Comparison of ENCODE assay signal across 8 mouse cellular contexts in genomic region chr2:30657674-30658479, GRCm38 (mm10).
DNase-seq lines count a peak whose midpoint lies in the region; ATAC-seq and TF ChIP-seq lines count a peak whose summit lies in the region.

No protein-coding gene starts in this region.

- no peaks in the 10 kb centered on the region for H3K36me3 ChIP-seq in embryonic facial prominence, embryonic 10.5 days (replicated peaks)
- H3K36me3 ChIP-seq in heart, postnatal 0 days (replicated peaks; ENCODE audit: control insufficient read depth, insufficient read depth, low read length), result no peaks in the 10 kb centered on the region
- no peaks in the 10 kb centered on the region for H3K36me3 ChIP-seq in midbrain, embryonic 13.5 days
- no peaks in the 10 kb centered on the region for H3K36me3 ChIP-seq in thymus, adult 2 months (ENCODE audit: control insufficient read depth, insufficient read depth, low read length)

- peak; percentile 37; the same call in 1 of the 2 replicates for TF ChIP-seq EP300 in heart, postnatal 0 days (IDR thresholded peaks at IDR 0.05; ENCODE audit: low read depth)

- H3K4me1 ChIP-seq in embryonic facial prominence, embryonic 10.5 days, result peaks cover 92% of the 10 kb centered on the region
- H3K4me1 ChIP-seq in heart, postnatal 0 days (ENCODE audit: control insufficient read depth, insufficient read depth), result peaks cover 50% of the 10 kb centered on the region
- peaks cover 89% of the 10 kb centered on the region for H3K4me1 ChIP-seq in midbrain, embryonic 13.5 days (replicated peaks)
- peaks cover 57% of the 10 kb centered on the region for H3K4me1 ChIP-seq in thymus, adult 2 months (replicated peaks; ENCODE audit: control insufficient read depth, insufficient read depth, low read length)

- H3K27me3 ChIP-seq in embryonic facial prominence, embryonic 10.5 days (replicated peaks; ENCODE audit: low read depth, poor library complexity, severe bottlenecking), result no peaks in the 10 kb centered on the region
- H3K27me3 ChIP-seq in heart, postnatal 0 days (ENCODE audit: control insufficient read depth, insufficient read depth, low read length), result no peaks in the 10 kb centered on the region
- H3K27me3 ChIP-seq in midbrain, embryonic 13.5 days, result no peaks in the 10 kb centered on the region
- no peaks in the 10 kb centered on the region for H3K27me3 ChIP-seq in thymus, adult 2 months (ENCODE audit: control insufficient read depth, insufficient read depth, low read length)

- WGBS in embryonic facial prominence, embryonic 10.5 days, result under 1% methylated on average over 42 of the region's 42 CpGs
- WGBS in heart, postnatal 0 days, result 5% methylated on average over 42 of the region's 42 CpGs
- under 1% methylated on average over 40 of the region's 42 CpGs for WGBS in midbrain, embryonic 13.5 days
- WGBS in thymus, adult 2 months, result 2% methylated on average over 42 of the region's 42 CpGs

- H3K9ac ChIP-seq in heart, postnatal 0 days (replicated peaks; ENCODE audit: low read depth, low read length), result peak overlapping the region; percentile 61
- H3K9ac ChIP-seq in midbrain, embryonic 13.5 days (replicated peaks), result peak overlapping the region; percentile 64

- peak; percentile 7; the same call in 1 of the 2 replicates for ATAC-seq in heart, postnatal 0 days (ENCODE audit: insufficient read depth, low read depth)
- ATAC-seq in midbrain, embryonic 13.5 days, result peak; percentile 57

- H3K4me2 ChIP-seq in heart, postnatal 0 days (ENCODE audit: low read depth, low read length), result peak overlapping the region; percentile 82
- peak overlapping the region; percentile 58 for H3K4me2 ChIP-seq in midbrain, embryonic 13.5 days (replicated peaks)

- H3K4me3 ChIP-seq in embryonic facial prominence, embryonic 10.5 days, result peak overlapping the region; percentile 61
- peak overlapping the region; percentile 50 for H3K4me3 ChIP-seq in heart, postnatal 0 days (ENCODE audit: low read depth, low read length)
- H3K4me3 ChIP-seq in midbrain, embryonic 13.5 days (replicated peaks), result peak overlapping the region; percentile 26
- H3K4me3 ChIP-seq in thymus, adult 2 months (ENCODE audit: control insufficient read depth, insufficient read depth, low read length), result peak overlapping the region; percentile 44

- TF ChIP-seq POLR2A in thymus, adult 2 months (IDR thresholded peaks at IDR 0.05; ENCODE audit: control insufficient read depth, extremely low read depth, insufficient read depth, low read length, poor library complexity), result no peak

- peak overlapping the region; percentile 98 for H3K27ac ChIP-seq in embryonic facial prominence, embryonic 10.5 days (replicated peaks)
- peak overlapping the region; percentile 97 for H3K27ac ChIP-seq in heart, postnatal 0 days (ENCODE audit: low read depth)
- H3K27ac ChIP-seq in midbrain, embryonic 13.5 days, result peak overlapping the region; percentile 100
- H3K27ac ChIP-seq in thymus, adult 2 months (ENCODE audit: control insufficient read depth, insufficient read depth, low read length), result peak overlapping the region; percentile 51

- peak; percentile 65 to 69 for DNase-seq in layer of hippocampus, postnatal 14 days (ENCODE audit: low spot score in 2 of 2)
- no peak for DNase-seq in layer of hippocampus, postnatal 25 days (ENCODE audit: extremely low spot score in 1 of 2, low spot score in 1 of 2)
- peak; percentile 83 for DNase-seq in Muller cell, postnatal 12 days (ENCODE audit: inconsistent ontology term)
- DNase-seq in embryonic facial prominence, embryonic 10.5 days (ENCODE audit: low spot score), result peak; percentile 77
- peak; percentile 76 for DNase-seq in heart, postnatal 0 days (ENCODE audit: low spot score)
- peak; percentile 80 to 89 for DNase-seq in kidney, postnatal 36 days
- DNase-seq in thymus, adult 2 months, result peak; percentile 63

- no peaks in the 10 kb centered on the region for H3K9me3 ChIP-seq in embryonic facial prominence, embryonic 10.5 days
- H3K9me3 ChIP-seq in heart, postnatal 0 days (replicated peaks; ENCODE audit: control insufficient read depth, low read length), result no peaks in the 10 kb centered on the region
- H3K9me3 ChIP-seq in midbrain, embryonic 13.5 days, result no peaks in the 10 kb centered on the region

- no peak for TF ChIP-seq CTCF in heart, postnatal 0 days (IDR thresholded peaks at IDR 0.05; ENCODE audit: low read depth)
- TF ChIP-seq CTCF in thymus, adult 2 months (IDR thresholded peaks at IDR 0.05; ENCODE audit: borderline replicate concordance, control insufficient read depth, extremely low read depth, insufficient read depth, low read length, poor library complexity), result no peak

Comparison
In these comparisons a context has a peak if more than half of its experiments do, and no peak if none do; other contexts are left out.
1. DNase-seq: peak in layer of hippocampus, postnatal 14 days (2 of 2), Muller cell, postnatal 12 days (single experiment), embryonic facial prominence, embryonic 10.5 days (single experiment), heart, postnatal 0 days (single experiment), kidney, postnatal 36 days (2 of 2) and thymus, adult 2 months (single experiment); none in layer of hippocampus, postnatal 25 days (0 of 2).
2. Peak in every context shown above with its lines, with median percentiles within 50 percentile points of each other: H3K27ac ChIP-seq and H3K4me3 ChIP-seq.